Mouse (Mus musculus) megakaryocyte-erythroid progenitor cell, adult 5-6 weeks (primary cell): Measurements from ENCODE around the gene Tapbp. TPM values are rescaled to one million over a fixed set of nuclear protein-coding genes. Genes with fewer than 3 reads are reported as not detected.
"Not testable (repeated sequence)": the region's sequence is repeated elsewhere in the genome, so short reads cannot be mapped to it uniquely, and the experiment has no call there.

Experiments
- ATAC-seq: replicated peaks from 2 replicates; pipeline ENCODE4 v1.8.0; 2016; ENCODE audit warnings: mild to moderate bottlenecking, inconsistent platforms; ENCODE audit not compliant: severe bottlenecking, poor library complexity, low FRiP score, low TSS enrichment
- total RNA-seq, 2 experiments: library from RNA; stranded (forward) in 1 of 2; stranded (reverse) in 1 of 2; fragments of 200-1000, 215-1000 nt in 1 of 2; fragments of >200 nt in 1 of 2; fragmentation: Nextera tagmentation in 1 of 2; gene quantifications; 2 replicates each; pipeline ENCODE4 v1.2.3; 2014 to 2017

Tapbp gene
- total RNA-seq, 2 experiments from 2014 or later, result 42.1 to 47.9 TPM

DNA sequence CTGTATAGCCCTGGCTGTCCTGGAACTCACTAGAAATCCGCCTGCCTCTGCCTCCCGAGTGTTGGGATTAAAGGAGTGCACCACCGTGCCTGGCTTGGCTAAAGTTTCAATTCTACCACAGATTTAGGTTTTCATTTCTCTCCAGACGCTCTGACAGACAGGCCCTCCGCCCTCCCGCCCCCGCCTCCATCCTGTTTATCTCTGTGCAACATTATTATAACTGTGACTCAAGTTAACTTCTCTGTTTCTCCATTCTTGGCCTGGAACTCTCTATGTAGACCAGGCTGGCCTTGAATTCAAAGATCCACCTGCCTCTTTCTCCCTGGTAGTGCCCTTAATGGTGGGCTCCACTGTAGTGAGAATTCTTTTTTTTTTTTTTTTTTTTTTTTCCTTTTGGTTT, 13.2 kb upstream of the Tapbp start:
- ATAC-seq, result no peak

GRCm38 (mm10) chr17:33903911-33904651, 11.6 kb upstream of the Tapbp start:
- not testable (repeated sequence) for ATAC-seq

DNA sequence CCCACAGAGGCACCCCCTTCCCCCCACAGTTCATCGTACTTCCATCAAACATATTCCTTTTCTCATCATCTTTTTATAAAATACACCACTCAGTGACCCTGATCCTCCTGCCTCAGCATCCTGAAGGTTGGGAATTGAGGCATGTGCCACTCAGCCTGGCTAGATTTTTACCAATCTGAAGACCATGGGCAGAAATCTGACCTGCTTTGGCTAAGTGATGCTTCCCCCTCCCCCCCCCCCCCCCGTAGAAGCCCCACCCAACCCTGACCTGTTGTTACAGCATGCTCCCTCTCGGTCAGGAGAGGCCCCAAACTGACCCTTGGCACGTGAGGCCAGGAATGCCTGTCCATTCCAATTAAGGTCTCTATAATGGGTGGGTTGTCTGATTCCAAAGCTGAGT, 10.9 kb upstream of the Tapbp start, which contains the start of gene Platr17:
Gene Platr17 (plus strand): TSS at position 301 of the 400 bp plus-strand sequence.
- not testable (repeated sequence) for ATAC-seq

DNA sequence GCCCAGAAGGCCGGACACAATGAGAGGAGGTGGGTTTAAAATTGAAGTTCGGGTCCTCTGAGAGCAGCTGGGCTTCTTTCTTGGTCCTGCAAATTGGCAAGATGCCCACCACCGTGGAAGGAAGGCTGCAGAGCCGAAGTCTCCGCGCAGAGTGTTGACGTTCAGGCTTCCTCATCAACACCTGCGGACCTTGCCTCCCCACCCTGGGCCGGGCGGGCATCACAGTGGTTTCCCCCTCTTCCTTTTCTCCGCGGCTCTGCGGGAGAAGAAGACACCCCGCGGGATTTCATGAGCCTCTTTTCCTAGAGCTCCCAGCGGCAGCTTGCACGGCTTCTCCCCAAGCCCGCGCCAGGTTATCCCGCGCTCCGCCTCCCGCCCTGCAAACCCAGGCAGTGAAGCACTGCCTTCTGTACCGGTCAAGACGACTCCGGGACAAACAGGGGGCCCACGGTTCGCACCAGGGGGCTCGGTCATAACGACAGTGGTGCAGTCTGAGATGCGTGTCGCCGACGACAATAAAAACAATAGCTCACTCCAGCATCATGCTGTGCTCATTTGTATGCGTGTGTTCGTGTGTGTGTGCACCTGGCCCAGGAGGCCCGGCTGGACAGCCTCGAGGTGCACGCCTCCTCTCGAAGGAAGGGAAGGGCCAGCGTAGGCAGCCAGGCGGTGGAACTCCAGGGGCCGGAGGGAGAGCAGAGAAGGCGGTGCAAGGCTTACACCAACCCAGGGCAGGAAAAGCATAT, 7.2 kb upstream of the Tapbp start:
- peak; percentile 3; the same call in 1 of the 2 replicates for ATAC-seq

- ATAC-seq, result peak; percentile 92
These were observed 6.4 kb upstream of the Tapbp start, which contains the start of gene Daxx for GRCm38 (mm10) chr17:33909077-33909868. TSS of gene Daxx (plus strand) at chr17:33909414.

- peak; percentile 13 for ATAC-seq
These were observed 5.8 kb upstream of the Tapbp start for GRCm38 (mm10) chr17:33909869-33910250.

DNA sequence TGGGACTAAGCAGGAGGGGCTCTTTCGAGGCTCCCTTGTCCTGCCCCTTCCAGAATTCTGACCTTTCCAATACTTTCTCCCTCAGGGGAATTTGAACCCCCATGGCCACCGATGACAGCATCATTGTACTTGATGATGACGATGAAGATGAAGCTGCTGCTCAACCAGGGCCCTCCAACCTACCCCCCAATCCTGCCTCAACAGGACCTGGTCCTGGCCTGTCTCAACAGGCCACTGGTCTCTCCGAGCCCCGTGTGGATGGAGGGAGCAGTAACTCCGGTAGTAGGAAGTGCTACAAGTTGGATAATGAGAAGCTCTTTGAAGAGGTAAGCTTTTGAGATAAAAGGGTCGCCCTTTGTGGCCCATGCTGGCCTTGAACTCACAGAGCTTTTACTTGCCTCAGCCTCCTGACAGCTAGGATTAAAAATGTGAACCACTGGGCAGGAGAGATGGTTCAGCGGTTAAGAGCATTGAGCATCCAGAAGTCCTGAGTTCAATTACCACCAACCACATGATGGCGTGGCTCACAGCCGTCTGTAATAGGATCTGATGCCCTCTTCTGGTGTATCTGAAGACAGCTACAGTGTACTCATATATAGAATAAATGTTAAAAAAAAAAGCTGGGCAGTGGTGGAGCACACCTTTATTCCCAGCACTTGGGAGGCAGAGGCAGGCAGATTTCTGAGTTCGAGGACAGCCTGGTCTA, 5.2 kb upstream of the Tapbp start:
- no peak for ATAC-seq

- ATAC-seq, result no peak
These were observed 4.5 kb upstream of the Tapbp start for GRCm38 (mm10) chr17:33911052-33911812.

- no peak for ATAC-seq
These were observed 3.8 kb upstream of the Tapbp start for GRCm38 (mm10) chr17:33911813-33912414.

DNA sequence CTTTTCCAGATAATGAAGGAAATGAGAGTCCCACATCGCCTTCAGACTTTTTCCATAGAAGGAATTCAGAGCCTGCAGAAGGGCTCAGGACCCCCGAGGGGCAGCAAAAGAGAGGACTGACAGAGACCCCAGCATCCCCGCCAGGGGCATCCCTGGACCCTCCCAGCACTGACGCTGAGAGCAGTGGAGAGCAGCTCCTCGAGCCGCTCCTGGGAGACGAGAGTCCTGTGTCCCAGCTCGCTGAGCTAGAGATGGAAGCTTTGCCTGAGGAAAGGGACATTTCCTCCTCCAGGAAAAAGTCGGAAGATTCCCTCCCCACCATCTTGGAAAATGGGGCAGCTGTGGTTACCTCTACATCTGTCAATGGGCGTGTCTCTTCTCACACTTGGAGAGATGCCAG, 2.4 kb upstream of the Tapbp start:
- ATAC-seq, result no peak

- ATAC-seq, result no peak
These were observed 1.8 kb upstream of the Tapbp start for GRCm38 (mm10) chr17:33913905-33914304.

GRCm38 (mm10) chr17:33914969-33915391, 719 bp upstream of the Tapbp start:
- no peak for ATAC-seq

- no peak for ATAC-seq
These were observed 595 bp downstream of the Tapbp start for GRCm38 (mm10) chr17:33916294-33916693.

GRCm38 (mm10) chr17:33916847-33917655, 1.4 kb downstream of the Tapbp start:
- ATAC-seq, result no peak

DNA sequence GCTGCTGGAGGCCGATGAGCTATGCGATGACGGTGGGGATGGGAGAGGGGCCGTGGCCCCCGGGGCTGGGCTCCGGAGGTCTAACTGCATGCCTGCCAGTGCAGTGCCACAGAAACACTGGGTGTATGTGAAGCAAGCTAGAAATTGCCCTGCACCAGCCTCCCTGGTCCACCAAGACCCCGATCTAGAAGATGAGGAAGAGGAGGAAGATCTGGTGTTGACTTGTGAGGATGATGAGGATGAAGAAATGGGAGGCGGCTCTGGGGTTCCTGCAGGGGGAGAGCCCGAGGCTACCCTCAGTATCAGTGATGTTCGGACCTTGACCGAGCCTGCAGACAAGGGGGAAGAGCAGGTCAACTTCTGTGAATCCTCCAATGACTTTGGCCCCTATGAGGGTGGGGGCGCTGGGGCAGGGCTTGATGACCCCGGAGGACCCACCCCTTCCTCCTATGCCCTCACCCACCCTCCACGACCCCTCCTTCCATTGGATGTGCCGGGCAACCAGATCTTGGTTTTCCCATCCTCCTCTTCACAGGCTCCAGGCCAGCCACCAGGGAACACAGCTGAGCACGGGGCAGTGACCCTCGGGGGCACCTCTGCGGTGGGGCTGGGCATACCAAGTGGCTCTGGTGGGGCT, 2.1 kb downstream of the Tapbp start:
- no peak for ATAC-seq

- peak; percentile 5 for ATAC-seq
These were observed 2.8 kb downstream of the Tapbp start for GRCm38 (mm10) chr17:33918293-33919203.
